Mouse (Mus musculus): ENCODE measurements at regions not wholly inside any gene's neighbourhood (a gene's known extent, or its start where the extent isn't known, plus 50 kb on each side); places are given as distances from the start of the nearest gene placed in this dataset.

DNA sequence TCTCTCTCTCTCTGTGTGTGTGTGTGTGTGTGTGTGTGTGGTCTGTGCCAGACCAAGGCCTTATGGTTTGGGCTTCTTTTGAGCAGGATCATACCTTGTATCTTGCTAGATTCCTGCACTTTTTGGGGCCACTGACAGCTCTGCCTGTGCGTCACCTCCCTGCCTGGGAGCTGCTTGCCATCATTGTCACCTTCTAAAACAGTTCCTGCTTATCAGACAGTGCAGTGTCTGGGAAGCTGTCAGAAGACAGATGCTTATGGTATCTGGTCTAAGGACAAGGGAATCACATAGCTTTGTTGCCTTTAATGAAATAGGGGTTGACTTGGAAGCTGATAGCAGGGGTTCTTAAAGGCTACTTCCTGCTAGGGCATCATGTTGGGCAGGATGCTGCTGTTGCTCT lies 114.1 kb upstream of the Spon1 start:
- no peak for TF ChIP-seq CTCF (IDR thresholded peaks at IDR 0.05; ENCODE audit: borderline replicate concordance, insufficient read depth, low read length)
- no peak for TF ChIP-seq POLR2A (IDR thresholded peaks at IDR 0.05; ENCODE audit: low read depth, low read length)

Measured in embryonic fibroblast, embryonic 13.5 days (primary cell).